Mouse (Mus musculus) forebrain, embryonic 15.5 days (tissue): ENCODE data around the gene Gm12166. TPM values are rescaled to one million over a fixed set of nuclear protein-coding genes. Genes with fewer than 3 reads are reported as not detected.

Source experiments
- ATAC-seq: fragments of 200-750 bp; cut with Nextera tagmentation; replicated peaks from 2 replicates; pipeline ENCODE4 v1.8.0; 2017; ENCODE audit warnings: mild to moderate bottlenecking, moderate TSS enrichment, moderate library complexity
- H3K27ac ChIP-seq: fragments of 300-500 bp; sonication (generic); replicated peaks from 2 replicates; pipeline ENCODE4 v1.5.1; 2015; ENCODE audit warnings: mild to moderate bottlenecking, inconsistent platforms
- H3K27me3 ChIP-seq: fragments of 300-500 bp; sonication (generic); 2 replicates; pipeline ENCODE4 v1.6.1; 2015; ENCODE audit warnings: inconsistent platforms
- H3K36me3 ChIP-seq: fragments of 300-500 bp; sonication (generic); 2 replicates; pipeline ENCODE4 v1.6.1; 2015; ENCODE audit warnings: mild to moderate bottlenecking, inconsistent platforms
- H3K4me1 ChIP-seq: fragments of 300-500 bp; sonication (generic); 2 replicates; pipeline ENCODE4 v1.6.1; 2015; ENCODE audit warnings: inconsistent platforms
- H3K4me2 ChIP-seq: fragments of 300-500 bp; sonication (generic); replicated peaks from 2 replicates; pipeline ENCODE4 v1.6.1; 2015; ENCODE audit warnings: mild to moderate bottlenecking, inconsistent platforms
- H3K4me3 ChIP-seq: fragments of 300-500 bp; sonication (generic); 2 replicates; pipeline ENCODE4 v1.5.1; 2015; ENCODE audit warnings: mild to moderate bottlenecking, inconsistent platforms
- H3K9ac ChIP-seq: fragments of 300-500 bp; sonication (generic); replicated peaks from 2 replicates; pipeline ENCODE4 v1.6.1; 2015; ENCODE audit warnings: mild to moderate bottlenecking, inconsistent platforms
- H3K9me3 ChIP-seq: fragments of 300-500 bp; sonication (generic); 2 replicates; pipeline ENCODE4 v1.6.1; 2016; ENCODE audit warnings: inconsistent platforms
- WGBS: fragments of 180-500 bp; shearing (Covaris S2); methylation state at CpG from one replicate; pipeline ENCODE4 v1.1.7; 2015; ENCODE audit warnings: mixed read lengths; 5-methylcytosine and 5-hydroxymethylcytosine counted together
- polyA plus RNA-seq: library from polyadenylated mRNA; unstranded; fragments of >200 nt; fragmentation: Nextera tagmentation; extraction: Ambion mirVana; gene quantifications from 2 replicates; pipeline ENCODE4 v1.2.1, GENCODE M21; 2015

The Gm12166 gene
- polyA plus RNA-seq, 1 experiment from 2014 or later = 6.5 TPM

DNA sequence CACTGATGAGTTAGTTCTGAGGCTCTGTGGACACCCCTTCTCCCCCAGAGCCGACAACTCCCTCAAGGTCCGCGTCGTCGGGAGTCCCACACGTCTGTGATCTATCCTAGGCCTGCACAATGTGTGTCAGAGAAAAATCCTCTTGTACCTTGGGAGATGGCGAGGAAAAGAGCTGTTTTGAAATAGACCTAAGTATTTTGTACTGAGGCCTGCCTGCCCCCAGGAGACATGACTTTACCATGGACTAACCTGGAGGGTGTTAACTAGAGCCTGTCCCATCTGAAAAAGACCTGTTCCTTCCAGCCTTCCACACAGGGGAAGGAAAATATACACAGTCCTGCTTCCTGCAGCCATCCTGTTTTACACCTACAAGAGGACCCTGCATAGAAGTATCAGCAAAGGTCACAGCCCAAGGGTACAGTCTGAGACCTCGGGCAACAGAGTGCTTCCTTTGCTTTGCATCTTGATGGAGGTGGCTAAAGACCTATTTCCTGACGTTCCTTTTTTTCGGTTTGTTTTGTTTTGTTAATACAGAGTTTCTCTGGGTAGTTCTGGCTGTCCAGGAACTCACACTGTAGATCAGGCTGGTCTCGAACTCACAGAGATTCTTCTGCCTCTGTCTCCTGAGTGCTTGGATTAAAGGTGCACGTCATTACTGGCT is 10.4 kb downstream of the Gm12166 start:
- Histone ChIP-seq H3K27ac (no peak overlapping the region), H3K4me1 (no peaks in the 10 kb centered on the region), H3K27me3 (no peaks in the 10 kb centered on the region), H3K9me3 (no peaks in the 10 kb centered on the region), H3K36me3 (no peaks in the 10 kb centered on the region), H3K4me2 (no peak overlapping the region), H3K4me3 (no peak overlapping the region), H3K9ac (no peak overlapping the region)
- 84% methylated on average over 12 of the region's 12 CpGs for WGBS
- no peak for ATAC-seq

DNA sequence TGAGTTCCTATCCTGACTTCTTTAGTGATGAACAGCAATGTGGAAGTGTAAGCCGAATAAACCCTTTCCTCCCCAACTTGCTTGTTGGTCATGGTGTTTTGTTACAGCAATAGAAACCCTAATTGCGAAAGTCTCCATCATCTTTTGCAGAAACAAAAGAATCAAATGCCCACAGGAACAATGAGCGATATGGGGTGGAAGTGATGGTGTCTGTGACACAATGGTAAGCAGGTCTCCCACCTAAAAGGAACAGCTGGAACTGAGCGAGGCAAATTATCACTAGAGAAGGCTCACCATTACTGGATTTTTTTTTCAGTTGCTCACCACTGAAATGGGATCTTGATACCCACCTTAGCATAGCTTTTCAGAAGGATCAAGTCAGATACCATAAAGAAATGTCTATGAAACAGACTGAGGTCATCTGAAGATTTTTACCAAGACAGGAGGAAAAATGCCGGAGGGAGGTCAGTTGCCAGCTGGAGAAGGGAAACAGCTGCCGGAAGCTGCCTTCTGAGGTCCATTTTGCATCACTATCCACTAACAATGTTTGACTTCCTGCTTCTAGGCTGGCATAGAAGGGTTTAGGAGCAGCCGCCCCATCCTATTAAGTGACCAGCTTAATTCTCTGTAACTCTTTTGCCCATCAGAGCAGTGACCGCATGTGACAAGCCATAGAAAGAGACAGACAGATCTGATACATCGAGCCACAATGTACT is 11.1 kb downstream of the Gm12166 start:
- no peaks in the 10 kb centered on the region for H3K27me3 ChIP-seq
- H3K4me1 ChIP-seq = no peaks in the 10 kb centered on the region
- no peak for ATAC-seq
- WGBS = 91% methylated on average over 9 of the region's 9 CpGs
- no peak overlapping the region for H3K27ac ChIP-seq
- H3K9me3 ChIP-seq = no peaks in the 10 kb centered on the region
- H3K4me3 ChIP-seq = no peak overlapping the region
- no peaks in the 10 kb centered on the region for H3K36me3 ChIP-seq
- H3K4me2 ChIP-seq = no peak overlapping the region
- H3K9ac ChIP-seq = no peak overlapping the region

DNA sequence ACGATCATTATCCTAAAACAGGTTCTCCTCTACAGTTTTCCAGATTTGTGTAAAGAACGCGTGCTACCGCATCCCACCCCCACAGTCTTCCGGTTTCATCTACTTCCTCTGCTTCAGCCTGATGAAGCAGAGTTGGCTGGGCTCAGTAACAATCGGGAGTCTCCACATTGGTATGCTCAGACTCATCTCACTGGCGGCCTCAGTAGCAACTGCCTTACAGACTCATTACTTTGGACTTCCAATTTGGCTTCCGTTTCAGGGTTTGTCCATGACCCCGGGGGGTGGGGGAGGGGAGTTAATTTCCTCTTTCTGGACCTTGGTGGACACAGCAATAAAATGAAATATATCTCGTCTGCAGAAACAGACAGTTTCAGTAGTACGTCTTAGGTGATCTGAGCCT is 12.8 kb downstream of the Gm12166 start:
- no peaks in the 10 kb centered on the region for H3K4me1 ChIP-seq
- no peaks in the 10 kb centered on the region for H3K27me3 ChIP-seq
- H3K4me2 ChIP-seq = no peak overlapping the region
- H3K9me3 ChIP-seq = no peaks in the 10 kb centered on the region
- H3K36me3 ChIP-seq = no peaks in the 10 kb centered on the region
- WGBS = 82% methylated on average over 11 of the region's 11 CpGs
- H3K27ac ChIP-seq = no peak overlapping the region
- no peak overlapping the region for H3K4me3 ChIP-seq
- no peak for ATAC-seq
- no peak overlapping the region for H3K9ac ChIP-seq

DNA sequence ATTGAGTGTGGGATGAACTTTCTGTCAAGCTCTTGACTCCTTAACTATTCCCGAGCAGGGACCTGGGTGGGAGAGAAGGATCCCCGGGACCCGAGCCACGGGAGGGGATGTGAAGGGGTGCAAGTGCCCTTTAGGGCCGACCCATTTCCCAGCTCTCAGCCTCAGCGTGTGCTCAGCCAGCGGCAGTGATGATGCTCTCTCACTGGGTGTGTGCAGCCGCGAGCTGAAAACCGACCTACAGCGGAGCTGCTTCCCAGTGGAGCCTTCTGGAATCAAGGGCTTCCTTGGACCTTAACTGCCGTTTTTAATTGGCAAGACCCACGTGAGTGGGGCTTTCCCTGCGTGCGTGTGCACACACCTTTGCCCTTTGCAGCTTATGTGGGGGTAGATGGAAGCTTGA is 13.2 kb downstream of the Gm12166 start:
- H3K4me3 ChIP-seq = no peak overlapping the region
- no peak for ATAC-seq
- H3K4me1 ChIP-seq = no peaks in the 10 kb centered on the region
- H3K27ac ChIP-seq = no peak overlapping the region
- no peak overlapping the region for H3K4me2 ChIP-seq
- H3K9me3 ChIP-seq = no peaks in the 10 kb centered on the region
- H3K27me3 ChIP-seq = no peaks in the 10 kb centered on the region
- no peak overlapping the region for H3K9ac ChIP-seq
- WGBS = 81% methylated on average over 15 of the region's 15 CpGs
- H3K36me3 ChIP-seq = no peaks in the 10 kb centered on the region

DNA sequence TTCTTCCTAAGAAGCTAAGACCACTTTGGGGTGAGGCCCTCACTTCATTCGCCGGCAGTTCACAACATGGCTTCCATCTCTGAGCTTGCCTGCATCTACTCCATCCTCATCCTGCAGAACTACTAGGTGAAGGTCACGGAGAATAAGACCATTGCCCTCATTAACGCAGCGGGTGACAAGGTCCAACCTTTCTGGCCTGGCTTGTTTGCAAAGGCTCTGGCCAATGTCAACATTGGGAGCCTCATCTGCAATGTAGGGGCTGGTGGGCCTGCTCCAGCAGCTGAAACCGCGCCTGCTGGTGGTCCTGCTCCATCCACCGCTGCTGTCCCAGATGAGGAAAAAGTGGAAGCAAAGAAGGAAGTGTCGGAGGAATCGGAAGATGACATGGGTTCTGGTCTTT is 15.7 kb downstream of the Gm12166 start:
- Histone ChIP-seq H3K4me2 (no peak overlapping the region), H3K9me3 (no peaks in the 10 kb centered on the region), H3K36me3 (no peaks in the 10 kb centered on the region), H3K9ac (no peak overlapping the region), H3K27me3 (no peaks in the 10 kb centered on the region), H3K4me1 (no peaks in the 10 kb centered on the region), H3K4me3 (no peak overlapping the region), H3K27ac (no peak overlapping the region)
- 94% methylated on average over 10 of the region's 10 CpGs for WGBS
- ATAC-seq = no peak

DNA sequence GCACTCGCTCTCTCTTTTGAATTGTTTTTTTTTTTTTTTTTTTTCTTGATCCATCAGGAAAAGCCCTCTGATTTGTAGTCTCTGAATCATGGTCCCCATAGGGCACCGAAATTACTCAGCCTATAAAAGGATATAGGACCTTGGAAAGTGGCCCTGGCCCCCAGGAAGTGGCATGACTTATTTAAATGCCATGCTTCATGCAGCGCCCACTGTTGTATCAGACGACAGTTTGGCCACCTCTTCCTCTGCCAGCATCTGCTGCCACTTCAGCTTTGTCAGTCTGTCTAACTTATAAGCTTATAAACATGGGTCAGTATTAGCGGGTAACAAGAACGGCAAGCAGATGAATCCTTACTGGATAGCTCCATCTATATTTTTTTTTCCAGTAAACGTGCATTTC is 19.2 kb downstream of the Gm12166 start:
- Histone ChIP-seq H3K9me3 (no peaks in the 10 kb centered on the region), H3K27me3 (no peaks in the 10 kb centered on the region), H3K4me3 (no peak overlapping the region), H3K27ac (no peak overlapping the region), H3K36me3 (no peaks in the 10 kb centered on the region), H3K9ac (no peak overlapping the region), H3K4me2 (no peak overlapping the region), H3K4me1 (no peaks in the 10 kb centered on the region)
- ATAC-seq = no peak
- WGBS = 91% methylated on average over 7 of the region's 7 CpGs

DNA sequence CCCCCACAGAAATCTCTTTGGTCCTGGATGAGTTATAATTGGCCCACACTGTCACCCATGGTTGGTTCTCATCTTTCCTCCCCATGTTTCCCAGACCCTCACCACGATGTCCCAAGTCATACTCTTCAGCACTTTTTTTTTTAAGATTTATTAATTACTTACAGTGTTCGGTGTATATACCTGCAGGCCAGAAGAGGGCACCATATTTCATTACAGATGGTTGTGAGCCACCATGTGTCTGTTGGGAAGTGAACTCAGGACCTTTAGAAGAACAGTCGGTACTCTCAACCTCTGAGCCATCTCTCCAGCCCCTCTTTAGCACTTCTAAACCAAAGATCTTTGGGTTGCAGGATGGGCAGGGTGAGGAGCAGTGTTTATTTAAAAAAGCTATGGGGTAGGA is 20.7 kb downstream of the Gm12166 start:
- Histone ChIP-seq H3K27me3 (no peaks in the 10 kb centered on the region), H3K27ac (no peak overlapping the region), H3K36me3 (no peaks in the 10 kb centered on the region), H3K9me3 (no peaks in the 10 kb centered on the region), H3K4me3 (no peak overlapping the region), H3K4me1 (no peaks in the 10 kb centered on the region), H3K4me2 (no peak overlapping the region), H3K9ac (no peak overlapping the region)
- 57% methylated on average over 3 of the region's 3 CpGs for WGBS
- no peak for ATAC-seq

DNA sequence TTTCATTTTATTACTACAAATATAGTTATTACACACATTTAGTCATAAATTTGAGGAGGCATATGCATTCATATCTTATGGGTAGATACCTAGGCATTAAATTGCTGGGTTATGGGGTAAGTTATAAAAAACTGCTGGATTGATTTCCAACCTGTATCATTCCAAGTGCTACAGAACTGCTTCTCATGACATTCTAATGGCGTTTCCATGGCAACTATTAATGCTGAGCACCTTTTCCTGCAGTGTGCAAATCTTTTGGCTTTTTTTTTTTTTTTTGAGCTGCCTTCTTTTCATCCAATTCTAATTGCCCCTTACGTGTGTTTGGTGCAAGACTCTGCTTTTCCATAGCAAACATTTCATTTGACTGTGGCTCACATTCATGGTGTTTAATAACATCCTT is 22.1 kb downstream of the Gm12166 start:
- Histone ChIP-seq H3K27me3 (no peaks in the 10 kb centered on the region), H3K4me2 (no peak overlapping the region), H3K9ac (no peak overlapping the region), H3K9me3 (no peaks in the 10 kb centered on the region), H3K4me1 (no peaks in the 10 kb centered on the region), H3K4me3 (no peak overlapping the region), H3K27ac (no peak overlapping the region), H3K36me3 (no peaks in the 10 kb centered on the region)
- WGBS = 46% methylated on average over 2 of the region's 2 CpGs
- no peak for ATAC-seq

DNA sequence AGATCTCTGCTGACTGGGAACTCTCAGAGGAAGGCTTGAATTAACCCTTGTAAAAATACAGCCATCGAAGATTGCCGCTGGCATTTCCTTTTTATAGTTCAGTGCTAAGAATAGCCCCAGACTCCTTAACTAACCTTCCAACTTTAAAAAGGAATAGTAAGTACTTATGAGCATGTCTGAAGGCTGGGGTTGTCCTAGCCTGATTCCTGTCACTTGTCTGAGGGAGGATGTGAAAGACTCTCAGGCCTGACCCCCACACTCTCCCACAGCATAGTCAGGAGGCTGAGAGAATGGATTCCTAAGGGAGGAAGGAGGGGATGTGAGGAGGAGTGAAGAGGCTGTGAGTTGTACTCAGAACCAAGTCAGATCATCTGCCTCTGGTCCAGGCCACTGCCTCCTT is 22.6 kb downstream of the Gm12166 start:
- Histone ChIP-seq H3K27ac (no peak overlapping the region), H3K4me2 (no peak overlapping the region), H3K36me3 (no peaks in the 10 kb centered on the region), H3K4me3 (no peak overlapping the region), H3K4me1 (no peaks in the 10 kb centered on the region), H3K9me3 (no peaks in the 10 kb centered on the region), H3K27me3 (no peaks in the 10 kb centered on the region), H3K9ac (no peak overlapping the region)
- WGBS = 80% methylated on average over 2 of the region's 2 CpGs
- ATAC-seq = no peak

DNA sequence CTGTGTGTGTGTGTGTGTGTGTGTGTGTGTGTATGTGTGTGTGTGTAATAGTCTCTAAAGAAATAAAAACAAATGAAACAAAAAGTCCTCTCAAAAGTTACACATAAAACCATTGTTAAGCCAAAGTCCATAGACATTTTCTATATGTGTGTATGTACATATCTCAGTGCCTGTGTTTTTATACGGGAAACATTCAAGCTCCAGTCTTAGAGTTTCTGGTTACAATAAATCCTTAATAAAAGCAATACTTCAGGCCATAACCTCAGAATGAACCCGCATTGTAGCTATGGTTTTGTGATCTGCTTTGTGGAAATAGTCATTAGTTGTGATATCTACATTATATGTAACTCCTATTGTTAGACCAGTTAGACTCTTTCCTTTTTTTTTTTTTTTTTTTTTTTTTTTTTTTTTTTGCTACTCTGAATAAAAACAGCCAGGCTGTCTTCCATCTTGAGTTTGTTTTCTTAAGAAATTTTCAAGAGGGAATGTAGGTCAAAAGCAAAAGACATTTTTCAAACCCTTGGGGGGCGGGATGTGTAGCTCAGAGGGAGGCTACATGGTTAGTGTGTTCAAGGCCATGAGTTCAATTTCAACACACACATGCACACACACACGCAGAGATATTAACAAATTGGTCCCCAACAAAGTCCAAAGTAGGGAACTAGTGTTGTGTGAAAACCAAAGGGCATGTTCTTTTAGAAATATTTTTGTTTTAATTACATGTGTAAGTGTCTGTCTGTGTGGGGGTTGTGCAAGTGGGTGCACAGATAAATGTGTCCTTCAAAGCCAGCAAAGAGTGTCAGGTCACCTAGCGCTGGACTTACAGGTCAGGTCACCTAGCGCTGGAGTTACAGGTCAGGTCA is 23.9 kb downstream of the Gm12166 start:
- Histone ChIP-seq H3K36me3 (no peaks in the 10 kb centered on the region), H3K4me1 (no peaks in the 10 kb centered on the region), H3K27ac (no peak overlapping the region), H3K4me3 (no peak overlapping the region), H3K9me3 (no peaks in the 10 kb centered on the region), H3K9ac (no peak overlapping the region), H3K4me2 (no peak overlapping the region), H3K27me3 (no peaks in the 10 kb centered on the region)
- 89% methylated on average over 6 of the region's 6 CpGs for WGBS
- ATAC-seq = no peak

DNA sequence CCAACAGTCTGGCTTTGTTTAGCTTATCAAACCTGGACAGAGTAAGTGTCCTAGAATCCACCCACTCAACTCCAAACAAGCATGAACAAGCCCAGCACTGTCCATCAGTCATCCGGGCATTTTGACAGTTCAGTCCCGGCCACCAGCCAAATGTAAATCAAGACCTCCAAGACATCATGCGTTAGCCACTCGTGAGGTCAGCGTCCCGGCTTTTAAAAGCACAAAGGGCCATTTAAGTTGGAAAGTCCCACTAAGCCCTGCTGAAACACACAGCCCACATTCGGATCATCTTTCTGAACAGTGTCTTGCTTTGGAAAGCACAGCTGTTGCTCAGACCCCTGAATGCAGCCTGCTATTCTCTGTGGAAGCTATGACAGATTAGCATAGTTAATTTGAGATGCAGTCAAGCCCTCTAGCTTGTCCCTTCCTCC is 26.1 kb downstream of the Gm12166 start:
- Histone ChIP-seq H3K4me3 (no peak overlapping the region), H3K36me3 (no peaks in the 10 kb centered on the region), H3K27ac (no peak overlapping the region), H3K4me2 (no peak overlapping the region), H3K4me1 (no peaks in the 10 kb centered on the region), H3K27me3 (no peaks in the 10 kb centered on the region), H3K9me3 (no peaks in the 10 kb centered on the region), H3K9ac (no peak overlapping the region)
- ATAC-seq = no peak
- 72% methylated on average over 7 of the region's 7 CpGs for WGBS

DNA sequence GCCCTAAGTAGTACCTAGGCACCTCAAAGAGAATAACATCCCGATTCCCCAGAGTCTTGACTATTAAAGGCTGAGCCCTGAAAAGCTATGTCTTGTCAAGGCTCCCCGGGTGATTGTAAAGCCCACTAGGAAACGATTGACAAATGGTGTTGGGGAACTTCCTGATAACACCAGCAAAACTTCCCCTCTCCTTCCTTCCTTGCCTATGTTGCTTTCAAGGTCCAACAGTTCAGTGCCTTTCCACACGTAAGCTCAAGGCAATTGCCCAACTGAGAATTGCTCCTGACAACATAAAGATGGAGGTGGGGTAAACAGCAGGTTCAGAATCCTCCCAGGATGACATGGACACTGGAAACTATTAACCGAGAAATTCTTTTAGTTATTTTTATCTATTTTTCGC is 29.1 kb downstream of the Gm12166 start:
- Histone ChIP-seq H3K9me3 (no peaks in the 10 kb centered on the region), H3K4me1 (no peaks in the 10 kb centered on the region), H3K9ac (no peak overlapping the region), H3K4me2 (no peak overlapping the region), H3K27ac (no peak overlapping the region), H3K27me3 (no peaks in the 10 kb centered on the region), H3K36me3 (no peaks in the 10 kb centered on the region), H3K4me3 (no peak overlapping the region)
- 88% methylated on average over 6 of the region's 6 CpGs for WGBS
- no peak for ATAC-seq
